Mouse (Mus musculus): Measurements from ENCODE around the gene Acvr2a. TPM values are rescaled to one million over a fixed set of nuclear protein-coding genes. Genes with fewer than 3 reads are reported as not detected.

Gene Acvr2a
- polyA plus RNA-seq, 1 experiment from 2014 or later, result 21.2 TPM

Other genes starting within 250 kb of the Acvr2a start
- 32.9 and 37.9 TPM in 2 replicates for gene Mbd5, start 135.4 kb downstream of the Acvr2a start, polyA plus RNA-seq (2014; fragmentation: Nextera tagmentation; extraction: Ambion mirVana)
- 141 and 146 TPM in 2 replicates for gene Orc4, start 136.2 kb downstream of the Acvr2a start, polyA plus RNA-seq (2014; fragmentation: Nextera tagmentation; extraction: Ambion mirVana)